Mouse (Mus musculus): ENCODE results near the gene Ulk4. TPM values are rescaled to one million over a fixed set of nuclear protein-coding genes. Genes with fewer than 3 reads are reported as not detected.

Ulk4 gene
- polyA plus RNA-seq, 1 experiment = 7.8 TPM

- DNase-seq (ENCODE audit: low read depth) = peak; percentile 39
- no peak for TF ChIP-seq POLR2A (IDR thresholded peaks at IDR 0.05; ENCODE audit: borderline replicate concordance, extremely low read depth, insufficient read depth, insufficient read length, poor library complexity, severe bottlenecking)
- no peak for TF ChIP-seq CTCF (IDR thresholded peaks at IDR 0.05; ENCODE audit: borderline replicate concordance, extremely low read depth, insufficient read depth, insufficient read length)
Measured at GRCm38 (mm10) chr9:121032322-121032964, 244.6 kb downstream of the Ulk4 start.

DNA sequence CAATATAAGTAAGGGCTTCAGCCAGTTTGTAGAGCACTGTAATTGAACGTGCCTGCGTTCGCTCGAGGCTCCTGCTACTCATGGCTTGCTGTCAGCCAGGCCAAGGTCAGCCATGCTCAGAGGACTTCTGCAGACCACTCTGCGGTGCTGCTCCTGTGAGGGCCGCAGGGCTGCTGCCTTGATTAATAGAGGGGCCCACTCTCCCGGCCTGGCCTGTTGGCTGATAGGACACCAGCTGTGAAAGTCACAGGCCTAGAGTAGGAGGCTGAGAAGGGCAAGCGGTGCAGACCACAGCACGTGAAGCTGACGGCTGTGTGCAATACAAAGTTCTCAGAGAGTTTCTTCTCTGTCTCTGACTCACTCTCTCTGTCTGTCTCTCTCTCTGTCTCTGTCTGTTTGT, 246.0 kb downstream of the Ulk4 start:
- no peak for DNase-seq (ENCODE audit: low read depth)
- TF ChIP-seq POLR2A (IDR thresholded peaks at IDR 0.05; ENCODE audit: borderline replicate concordance, extremely low read depth, insufficient read depth, insufficient read length, poor library complexity, severe bottlenecking) = no peak
- TF ChIP-seq CTCF (IDR thresholded peaks at IDR 0.05; ENCODE audit: borderline replicate concordance, extremely low read depth, insufficient read depth, insufficient read length) = no peak

- no peak for TF ChIP-seq CTCF (IDR thresholded peaks at IDR 0.05; ENCODE audit: borderline replicate concordance, extremely low read depth, insufficient read depth, insufficient read length)
- no peak for TF ChIP-seq POLR2A (IDR thresholded peaks at IDR 0.05; ENCODE audit: borderline replicate concordance, extremely low read depth, insufficient read depth, insufficient read length, poor library complexity, severe bottlenecking)
- peak; percentile 29 for DNase-seq (ENCODE audit: low read depth)
Measured at GRCm38 (mm10) chr9:121029786-121030185, 247.2 kb downstream of the Ulk4 start.

DNA sequence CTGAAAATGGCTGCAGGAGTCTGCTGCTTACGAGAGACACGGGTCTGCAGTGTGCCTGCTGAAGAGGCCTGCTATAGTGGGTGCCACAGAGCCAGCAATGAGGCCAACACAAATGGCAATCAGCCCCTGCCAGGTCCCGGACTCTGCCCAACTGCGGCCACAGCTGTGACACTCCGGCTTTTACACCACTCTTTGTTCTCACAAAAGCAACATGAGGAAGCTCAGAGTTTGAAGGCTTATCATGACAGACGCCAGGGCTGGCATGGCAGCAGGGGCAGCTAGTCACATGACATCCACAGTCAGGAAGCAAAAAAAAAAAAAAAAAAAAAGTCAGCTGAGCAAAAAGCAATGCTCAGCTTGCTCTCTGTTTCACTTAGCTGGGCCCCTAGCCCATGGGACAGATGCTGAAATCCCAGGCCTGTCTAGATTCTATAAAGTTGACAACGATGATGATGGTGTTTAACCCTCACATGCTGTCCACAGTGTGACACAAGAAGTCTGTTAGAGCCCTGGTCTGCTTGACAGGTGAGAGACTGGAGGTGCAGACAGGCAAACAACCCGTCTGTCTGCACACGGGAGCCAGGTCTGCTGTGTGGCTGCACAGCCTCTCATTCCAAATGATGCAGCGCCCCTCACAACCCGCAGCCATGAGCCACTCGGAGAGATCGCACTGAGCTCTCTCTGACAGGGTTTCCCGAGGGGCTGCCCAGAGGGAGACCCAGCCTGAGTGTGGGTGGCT, 253.3 kb downstream of the Ulk4 start:
- TF ChIP-seq CTCF (IDR thresholded peaks at IDR 0.05; ENCODE audit: borderline replicate concordance, extremely low read depth, insufficient read depth, insufficient read length) = no peak
- no peak for TF ChIP-seq POLR2A (IDR thresholded peaks at IDR 0.05; ENCODE audit: borderline replicate concordance, extremely low read depth, insufficient read depth, insufficient read length, poor library complexity, severe bottlenecking)
- DNase-seq (ENCODE audit: low read depth) = peak; percentile 77

DNA sequence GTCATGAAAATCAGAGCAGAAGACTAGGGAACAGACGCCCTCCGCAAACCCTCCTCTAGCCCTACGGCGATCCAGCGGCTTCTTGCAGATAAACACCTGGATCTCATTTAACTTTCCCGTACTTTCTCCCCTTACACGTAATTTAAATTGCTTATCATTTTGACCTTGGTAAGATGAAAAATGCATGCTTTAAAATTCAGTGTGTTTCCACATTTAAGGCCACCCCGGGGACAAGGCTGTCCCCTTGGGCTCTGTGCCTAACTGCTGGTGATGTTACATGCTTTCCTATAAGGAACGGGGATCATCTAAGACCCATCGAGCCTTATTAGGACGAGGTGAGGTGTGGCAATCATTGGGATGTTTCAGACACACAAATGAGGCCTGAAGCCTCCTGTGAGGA, 256.6 kb downstream of the Ulk4 start:
- peak; percentile 52 for DNase-seq (ENCODE audit: low read depth)
- no peak for TF ChIP-seq CTCF (IDR thresholded peaks at IDR 0.05; ENCODE audit: borderline replicate concordance, extremely low read depth, insufficient read depth, insufficient read length)
- no peak for TF ChIP-seq POLR2A (IDR thresholded peaks at IDR 0.05; ENCODE audit: borderline replicate concordance, extremely low read depth, insufficient read depth, insufficient read length, poor library complexity, severe bottlenecking)

DNA sequence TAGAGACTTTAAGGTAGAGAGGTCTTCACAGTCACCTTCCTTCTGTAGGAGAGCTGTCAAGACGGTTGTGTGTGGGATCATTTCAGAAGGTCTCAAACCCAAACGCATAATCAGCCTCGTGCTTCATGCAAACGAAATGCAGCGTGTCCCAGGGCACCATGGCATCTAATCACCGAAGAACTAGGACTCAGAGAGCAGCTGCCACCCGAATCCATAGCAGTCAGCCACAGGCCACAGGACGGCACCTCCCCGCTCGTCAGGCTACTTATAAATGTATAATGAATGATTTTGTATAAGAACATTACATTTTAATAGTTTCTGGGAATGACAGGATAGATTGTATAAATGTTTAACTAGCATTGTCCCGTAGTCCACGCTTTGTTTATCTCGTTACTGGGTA, 257.1 kb downstream of the Ulk4 start:
- no peak for TF ChIP-seq CTCF (IDR thresholded peaks at IDR 0.05; ENCODE audit: borderline replicate concordance, extremely low read depth, insufficient read depth, insufficient read length)
- TF ChIP-seq POLR2A (IDR thresholded peaks at IDR 0.05; ENCODE audit: borderline replicate concordance, extremely low read depth, insufficient read depth, insufficient read length, poor library complexity, severe bottlenecking) = no peak
- peak; percentile 38 for DNase-seq (ENCODE audit: low read depth)

DNA sequence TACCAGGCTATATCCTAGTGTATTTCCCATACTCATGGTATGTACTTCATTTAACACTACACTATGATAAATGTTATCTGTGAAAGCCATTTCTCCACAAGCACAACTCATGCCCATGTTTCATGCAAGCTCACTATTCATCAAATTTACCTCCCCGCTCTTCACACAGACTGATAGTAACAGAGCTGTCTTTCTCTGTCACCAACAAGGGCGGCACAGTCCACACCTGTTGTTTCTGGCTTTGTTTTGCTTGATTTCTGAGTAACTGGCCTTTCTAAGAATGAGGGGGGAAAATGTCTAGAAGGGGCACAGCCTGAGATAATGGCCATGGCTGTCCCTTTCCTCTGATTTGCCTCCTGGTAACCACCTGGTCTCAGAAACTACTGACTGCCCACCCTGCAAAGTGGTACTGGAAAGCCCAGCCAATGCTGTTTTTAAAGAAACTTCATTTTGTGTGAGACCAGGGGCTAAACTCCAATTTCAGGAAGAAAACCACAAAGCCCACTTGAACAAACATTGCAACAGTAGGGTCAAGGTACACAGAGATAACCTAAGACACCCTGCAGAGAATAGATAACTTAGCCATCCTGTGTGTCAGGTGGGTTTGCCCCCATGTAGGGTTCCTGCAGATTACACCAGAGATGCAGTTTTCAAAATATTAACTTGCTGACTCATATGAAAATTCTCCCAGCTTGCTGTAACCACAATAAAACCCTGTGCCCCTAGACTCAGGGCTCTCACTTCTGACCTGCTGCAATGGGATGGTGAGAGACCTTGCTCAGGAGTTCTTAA, 258.3 kb downstream of the Ulk4 start:
- DNase-seq (ENCODE audit: low read depth) = no peak
- TF ChIP-seq CTCF (IDR thresholded peaks at IDR 0.05; ENCODE audit: borderline replicate concordance, extremely low read depth, insufficient read depth, insufficient read length) (no peak), POLR2A (IDR thresholded peaks at IDR 0.05; ENCODE audit: borderline replicate concordance, extremely low read depth, insufficient read depth, insufficient read length, poor library complexity, severe bottlenecking) (no peak)

DNA sequence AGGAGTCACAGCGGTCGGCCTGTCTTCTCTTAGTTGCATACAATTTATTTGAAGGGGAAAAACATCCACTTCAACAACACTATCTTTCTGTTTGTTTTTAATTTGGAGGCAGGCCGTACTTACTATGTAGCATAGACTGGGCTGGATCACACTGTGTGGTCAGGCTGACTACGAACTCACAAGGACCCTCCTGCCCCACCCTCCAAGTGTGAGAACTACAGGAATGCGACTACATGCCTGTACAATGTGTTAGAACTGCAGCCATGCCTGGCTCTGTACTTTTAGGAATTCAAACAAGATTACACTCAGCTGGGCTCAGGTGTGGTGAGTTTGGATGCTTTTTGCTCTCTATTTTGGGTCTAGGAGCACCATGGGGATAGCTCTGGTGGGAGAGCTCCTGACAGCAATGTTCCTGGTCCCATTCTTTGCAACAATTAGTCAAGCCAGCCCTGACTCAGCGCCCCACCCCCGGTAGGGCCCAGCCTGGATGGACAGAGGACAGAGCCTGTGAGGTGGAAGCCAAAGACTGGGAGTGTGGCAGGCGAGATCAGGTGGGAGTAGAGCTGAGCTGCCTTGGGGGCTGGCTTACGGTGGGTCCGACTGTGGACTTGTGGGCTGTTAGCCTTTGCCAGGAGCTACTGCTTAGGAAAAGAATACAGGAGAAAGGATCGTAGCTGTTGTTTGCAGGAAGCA, 261.0 kb downstream of the Ulk4 start:
- TF ChIP-seq CTCF (IDR thresholded peaks at IDR 0.05; ENCODE audit: borderline replicate concordance, extremely low read depth, insufficient read depth, insufficient read length) (no peak), POLR2A (IDR thresholded peaks at IDR 0.05; ENCODE audit: borderline replicate concordance, extremely low read depth, insufficient read depth, insufficient read length, poor library complexity, severe bottlenecking) (no peak)
- DNase-seq (ENCODE audit: low read depth) = no peak

- TF ChIP-seq CTCF (IDR thresholded peaks at IDR 0.05; ENCODE audit: borderline replicate concordance, extremely low read depth, insufficient read depth, insufficient read length) (no peak), POLR2A (IDR thresholded peaks at IDR 0.05; ENCODE audit: borderline replicate concordance, extremely low read depth, insufficient read depth, insufficient read length, poor library complexity, severe bottlenecking) (no peak)
- DNase-seq (ENCODE audit: low read depth) = no peak
Measured at GRCm38 (mm10) chr9:121011540-121011939, 265.5 kb downstream of the Ulk4 start.

DNA sequence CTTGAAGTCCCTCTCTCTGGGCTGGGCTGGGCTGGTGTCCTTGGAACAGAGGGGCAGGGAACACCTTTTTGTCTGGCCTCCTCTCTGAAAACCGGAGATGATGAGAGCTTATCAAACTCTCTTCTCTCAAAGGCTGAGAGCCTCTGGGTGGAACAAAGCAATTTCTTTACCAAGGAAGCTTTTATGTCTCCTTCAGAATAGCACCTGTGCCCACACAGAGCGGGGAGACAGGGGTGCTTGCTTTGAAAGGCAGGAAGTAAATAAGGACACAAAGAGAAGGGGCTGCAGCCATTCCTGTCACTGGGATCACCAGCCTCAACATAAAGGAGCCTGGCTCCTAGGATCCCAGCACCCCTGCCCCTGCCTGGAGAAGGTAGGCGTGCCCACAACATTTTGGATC, 266.5 kb downstream of the Ulk4 start:
- no peak for DNase-seq (ENCODE audit: low read depth)
- TF ChIP-seq POLR2A (IDR thresholded peaks at IDR 0.05; ENCODE audit: borderline replicate concordance, extremely low read depth, insufficient read depth, insufficient read length, poor library complexity, severe bottlenecking) (no peak), CTCF (IDR thresholded peaks at IDR 0.05; ENCODE audit: borderline replicate concordance, extremely low read depth, insufficient read depth, insufficient read length) (no peak)

GRCm38 (mm10) chr9:121005961-121006360, 271.0 kb downstream of the Ulk4 start:
- TF ChIP-seq CTCF (IDR thresholded peaks at IDR 0.05; ENCODE audit: borderline replicate concordance, extremely low read depth, insufficient read depth, insufficient read length) (no peak), POLR2A (IDR thresholded peaks at IDR 0.05; ENCODE audit: borderline replicate concordance, extremely low read depth, insufficient read depth, insufficient read length, poor library complexity, severe bottlenecking) (no peak)
- DNase-seq (ENCODE audit: low read depth) = no peak
